Mouse (Mus musculus) testis, adult 2 months (tissue): ENCODE measurements around the gene Slc25a3.

Experiments
- CTCF ChIP-seq: fragments of 200-500 bp; IDR thresholded peaks from 2 replicates; pipeline ENCODE4 v1.5.1; 2012; ENCODE audit warnings: low read depth, mild to moderate bottlenecking, inconsistent platforms, low read length, moderate library complexity; ENCODE audit not compliant: control insufficient read depth, insufficient read depth, insufficient replicate concordance
- POLR2A ChIP-seq: fragments of 200-500 bp; IDR thresholded peaks from 2 replicates; pipeline ENCODE4 v1.6.1; 2012; ENCODE audit warnings: low read depth, mild to moderate bottlenecking, inconsistent platforms, low read length, moderate library complexity; ENCODE audit not compliant: control insufficient read depth

DNA sequence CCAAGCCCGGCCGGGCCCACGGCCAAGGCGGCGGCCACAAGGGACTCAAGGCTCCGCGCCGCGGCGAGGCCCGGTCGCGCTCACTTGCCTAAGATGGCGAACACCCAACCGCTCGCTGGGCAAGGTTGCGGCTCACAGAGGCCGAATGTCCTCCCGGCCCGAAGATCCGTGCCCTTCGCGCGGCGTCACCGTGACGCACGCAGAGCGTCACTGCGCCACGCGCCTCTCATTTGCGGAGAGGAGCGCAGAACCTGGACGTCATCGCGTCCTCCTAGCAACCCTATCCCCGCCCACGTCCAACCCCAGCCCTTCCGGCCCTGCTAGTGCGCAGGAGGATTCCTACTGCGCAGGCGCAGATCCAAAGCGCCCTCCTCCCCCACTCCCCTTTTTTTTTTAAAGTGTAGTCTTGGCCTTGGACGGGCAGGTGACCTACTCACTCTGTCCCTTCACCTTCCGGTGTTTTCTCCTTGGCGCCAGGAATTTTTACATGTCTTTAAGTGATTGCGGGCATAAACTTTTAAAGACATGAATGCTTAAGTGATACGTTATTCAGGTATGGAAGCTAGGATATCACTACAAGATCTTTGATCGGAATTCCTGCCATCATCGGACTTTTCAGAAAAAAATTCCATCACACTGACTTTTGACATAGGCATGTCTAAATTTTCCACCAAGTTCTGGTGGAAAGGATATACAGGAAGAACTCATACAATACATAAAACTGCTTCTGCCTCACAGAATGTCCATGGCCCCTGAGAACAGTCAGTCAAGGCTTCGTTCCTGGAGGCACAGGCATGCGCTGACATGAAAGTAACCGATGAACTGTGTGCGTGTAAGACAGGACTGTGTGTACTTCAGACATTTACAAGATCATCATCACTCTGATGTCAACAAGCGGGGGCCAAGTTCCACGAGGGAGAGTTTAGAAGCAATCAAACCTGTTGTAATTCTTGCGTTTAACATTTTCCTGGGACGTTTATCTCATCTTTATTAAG is at the start of gene Slc25a3:
- TF ChIP-seq POLR2A = peak; percentile 100
- no peak for TF ChIP-seq CTCF
